Mouse (Mus musculus) gastrocnemius, postnatal 4 days (tissue): ENCODE data around the gene Slit3. TPM values are rescaled to one million over a fixed set of nuclear protein-coding genes. Genes with fewer than 3 reads are reported as not detected.

Experiments
- DNase-seq, 2 experiments: peaks; one replicate each; pipeline ENCODE4 v3.0.0; 2021 to 2022; ENCODE audit warnings: low spot score in 2 of 2, mixed read lengths in 2 of 2
- total RNA-seq, 2 experiments: library from RNA; stranded (reverse); gene quantifications; 2 replicates each; pipeline ENCODE4 v1.2.3; 2021

Slit3 gene
- total RNA-seq, 2 experiments from 2014 or later: 17.0 to 24.0 TPM

- DNase-seq: no peak
These were observed 1.2 kb downstream of the Slit3 start for GRCm38 (mm10) chr11:35122091-35122811.

- DNase-seq: no peak
These were observed 3.6 kb downstream of the Slit3 start for GRCm38 (mm10) chr11:35124489-35125107.

- DNase-seq: no peak
These were observed 4.1 kb downstream of the Slit3 start for GRCm38 (mm10) chr11:35125108-35125490.

- no peak for DNase-seq
These were observed 10.7 kb downstream of the Slit3 start for GRCm38 (mm10) chr11:35131740-35132139.

- DNase-seq: no peak
These were observed 15.6 kb downstream of the Slit3 start for GRCm38 (mm10) chr11:35136625-35137024.

GRCm38 (mm10) chr11:35140092-35140491, 19.1 kb downstream of the Slit3 start:
- DNase-seq: no peak

- no peak for DNase-seq
These were observed 21.2 kb downstream of the Slit3 start for GRCm38 (mm10) chr11:35142202-35142601.

GRCm38 (mm10) chr11:35142698-35143360, 21.8 kb downstream of the Slit3 start:
- DNase-seq: no peak

- DNase-seq: no peak
These were observed 26.9 kb downstream of the Slit3 start for GRCm38 (mm10) chr11:35147818-35148445.

- no peak for DNase-seq
These were observed 30.5 kb downstream of the Slit3 start for GRCm38 (mm10) chr11:35151539-35151951.

- no peak for DNase-seq
These were observed 31.9 kb downstream of the Slit3 start for GRCm38 (mm10) chr11:35152875-35153274.

- DNase-seq: no peak
These were observed 33.4 kb downstream of the Slit3 start for GRCm38 (mm10) chr11:35154449-35154848.

- DNase-seq: no peak
These were observed 34.3 kb downstream of the Slit3 start for GRCm38 (mm10) chr11:35155281-35155680.

GRCm38 (mm10) chr11:35156676-35157075, 35.7 kb downstream of the Slit3 start:
- DNase-seq: no peak

GRCm38 (mm10) chr11:35160682-35161211, 39.7 kb downstream of the Slit3 start:
- DNase-seq: no peak

GRCm38 (mm10) chr11:35163396-35163795, 42.4 kb downstream of the Slit3 start:
- DNase-seq: no peak

- no peak for DNase-seq
These were observed 46.2 kb downstream of the Slit3 start for GRCm38 (mm10) chr11:35167176-35167575.

GRCm38 (mm10) chr11:35171505-35171904, 50.5 kb downstream of the Slit3 start:
- DNase-seq: no peak

GRCm38 (mm10) chr11:35177564-35177963, 56.5 kb downstream of the Slit3 start:
- DNase-seq: no peak

- DNase-seq: no peak
These were observed 57.3 kb downstream of the Slit3 start for GRCm38 (mm10) chr11:35178144-35178817.

- no peak for DNase-seq
These were observed 58.3 kb downstream of the Slit3 start for GRCm38 (mm10) chr11:35179305-35179704.
